Mouse (Mus musculus): ENCODE measurements around the gene Esrra. TPM values are rescaled to one million over a fixed set of nuclear protein-coding genes. Genes with fewer than 3 reads are reported as not detected.
"Not testable (repeated sequence)": the region's sequence is repeated elsewhere in the genome, so short reads cannot be mapped to it uniquely, and the experiment has no call there.

The Esrra gene
- polyA plus RNA-seq, 1 experiment from 2014 or later = 4.1 TPM

- DNase-seq (ENCODE audit: low spot score) (no peak), ATAC-seq (ENCODE audit: insufficient read depth, low FRiP score, low TSS enrichment) (no peak)
- no peaks in the 10 kb centered on the region for H3K9me3 ChIP-seq (ENCODE audit: control insufficient read depth, low read length)
- 95% methylated on average over 1 of the region's 1 CpGs for WGBS
- H3K36me3 ChIP-seq (ENCODE audit: control insufficient read depth, insufficient read depth, low read length) = peaks cover 7% of the 10 kb centered on the region
- no peak overlapping the region for H3K4me3 ChIP-seq (ENCODE audit: low read depth, low read length)
- H3K4me1 ChIP-seq (ENCODE audit: control insufficient read depth, insufficient read depth, low read length) = no peaks in the 10 kb centered on the region; the same call in 1 of the 2 replicates
- no peak overlapping the region for H3K4me2 ChIP-seq (ENCODE audit: low read depth)
- H3K27ac ChIP-seq (ENCODE audit: low read depth, low read length) = no peak overlapping the region
- no peaks in the 10 kb centered on the region for H3K27me3 ChIP-seq (ENCODE audit: control insufficient read depth, insufficient read depth, low read length)
- H3K9ac ChIP-seq (ENCODE audit: low read length) = no peak overlapping the region
These were observed 18.6 kb downstream of the Esrra start for GRCm38 (mm10) chr19:6903031-6903430.

- no peaks in the 10 kb centered on the region for H3K36me3 ChIP-seq (ENCODE audit: control insufficient read depth, insufficient read depth, low read length)
- no peak overlapping the region for H3K9ac ChIP-seq (ENCODE audit: low read length)
- ATAC-seq (ENCODE audit: insufficient read depth, low FRiP score, low TSS enrichment) (no peak), DNase-seq (ENCODE audit: low spot score) (no peak)
- no peak overlapping the region for H3K4me3 ChIP-seq (ENCODE audit: low read depth, low read length)
- H3K4me2 ChIP-seq (ENCODE audit: low read depth) = no peak overlapping the region
- H3K9me3 ChIP-seq (ENCODE audit: control insufficient read depth, low read length) = no peaks in the 10 kb centered on the region
- no peaks in the 10 kb centered on the region for H3K4me1 ChIP-seq (ENCODE audit: control insufficient read depth, insufficient read depth, low read length)
- 79% methylated on average over 4 of the region's 4 CpGs for WGBS
- H3K27ac ChIP-seq (ENCODE audit: low read depth, low read length) = no peak overlapping the region
- H3K27me3 ChIP-seq (ENCODE audit: control insufficient read depth, insufficient read depth, low read length) = no peaks in the 10 kb centered on the region
These were observed 22.0 kb downstream of the Esrra start for GRCm38 (mm10) chr19:6899641-6900040.

GRCm38 (mm10) chr19:6895608-6896305 lies 25.9 kb downstream of the Esrra start:
- H3K36me3 ChIP-seq (ENCODE audit: control insufficient read depth, insufficient read depth, low read length); H3K4me2 ChIP-seq (ENCODE audit: low read depth); DNase-seq (ENCODE audit: low spot score); H3K9me3 ChIP-seq (ENCODE audit: control insufficient read depth, low read length); ATAC-seq (ENCODE audit: insufficient read depth, low FRiP score, low TSS enrichment); H3K4me3 ChIP-seq (ENCODE audit: low read depth, low read length); H3K9ac ChIP-seq (ENCODE audit: low read length); H3K4me1 ChIP-seq (ENCODE audit: control insufficient read depth, insufficient read depth, low read length); H3K27me3 ChIP-seq (ENCODE audit: control insufficient read depth, insufficient read depth, low read length); H3K27ac ChIP-seq (ENCODE audit: low read depth, low read length): not testable (repeated sequence)
- 90% methylated on average over 18 of the region's 18 CpGs for WGBS

GRCm38 (mm10) chr19:6893731-6894451 lies 27.7 kb downstream of the Esrra start:
- Histone ChIP-seq H3K36me3 (ENCODE audit: control insufficient read depth, insufficient read depth, low read length) (no peaks in the 10 kb centered on the region), H3K9ac (ENCODE audit: low read length) (no peak overlapping the region)

GRCm38 (mm10) chr19:6892512-6892911 lies 29.1 kb downstream of the Esrra start:
- Histone ChIP-seq H3K4me1 (ENCODE audit: control insufficient read depth, insufficient read depth, low read length) (no peaks in the 10 kb centered on the region), H3K9ac (ENCODE audit: low read length) (no peak overlapping the region), H3K4me3 (ENCODE audit: low read depth, low read length) (no peak overlapping the region), H3K9me3 (ENCODE audit: control insufficient read depth, low read length) (no peaks in the 10 kb centered on the region), H3K27ac (ENCODE audit: low read depth, low read length) (no peak overlapping the region), H3K27me3 (ENCODE audit: control insufficient read depth, insufficient read depth, low read length) (no peaks in the 10 kb centered on the region), H3K4me2 (ENCODE audit: low read depth) (no peak overlapping the region), H3K36me3 (ENCODE audit: control insufficient read depth, insufficient read depth, low read length) (no peaks in the 10 kb centered on the region)
- no peak for DNase-seq (ENCODE audit: low spot score)
- ATAC-seq (ENCODE audit: insufficient read depth, low FRiP score, low TSS enrichment) = no peak
- WGBS = 68% methylated on average over 4 of the region's 4 CpGs

More at GRCm38 (mm10) chr19:6893731-6894451, 27.7 kb downstream of the Esrra start:
- Histone ChIP-seq H3K4me3 (ENCODE audit: low read depth, low read length) (no peak overlapping the region), H3K27me3 (ENCODE audit: control insufficient read depth, insufficient read depth, low read length) (no peaks in the 10 kb centered on the region), H3K27ac (ENCODE audit: low read depth, low read length) (no peak overlapping the region), H3K4me2 (ENCODE audit: low read depth) (no peak overlapping the region), H3K4me1 (ENCODE audit: control insufficient read depth, insufficient read depth, low read length) (no peaks in the 10 kb centered on the region), H3K9me3 (ENCODE audit: control insufficient read depth, low read length) (no peaks in the 10 kb centered on the region)
- no peak for ATAC-seq (ENCODE audit: insufficient read depth, low FRiP score, low TSS enrichment)
- no peak for DNase-seq (ENCODE audit: low spot score)
- WGBS = 88% methylated on average over 14 of the region's 14 CpGs

- Histone ChIP-seq H3K4me2 (ENCODE audit: low read depth) (no peak overlapping the region), H3K9me3 (ENCODE audit: control insufficient read depth, low read length) (no peaks in the 10 kb centered on the region), H3K27ac (ENCODE audit: low read depth, low read length) (no peak overlapping the region), H3K27me3 (ENCODE audit: control insufficient read depth, insufficient read depth, low read length) (no peaks in the 10 kb centered on the region), H3K4me1 (ENCODE audit: control insufficient read depth, insufficient read depth, low read length) (no peaks in the 10 kb centered on the region), H3K36me3 (ENCODE audit: control insufficient read depth, insufficient read depth, low read length) (no peaks in the 10 kb centered on the region), H3K4me3 (ENCODE audit: low read depth, low read length) (no peak overlapping the region), H3K9ac (ENCODE audit: low read length) (no peak overlapping the region)
- ATAC-seq (ENCODE audit: insufficient read depth, low FRiP score, low TSS enrichment) = no peak
- DNase-seq (ENCODE audit: low spot score) = no peak
- 86% methylated on average over 4 of the region's 4 CpGs for WGBS
These were observed 43.6 kb downstream of the Esrra start for GRCm38 (mm10) chr19:6877965-6878364.

GRCm38 (mm10) chr19:6876799-6877198 lies 44.8 kb downstream of the Esrra start:
- Histone ChIP-seq H3K27ac (ENCODE audit: low read depth, low read length) (no peak overlapping the region), H3K4me1 (ENCODE audit: control insufficient read depth, insufficient read depth, low read length) (no peaks in the 10 kb centered on the region), H3K4me2 (ENCODE audit: low read depth) (no peak overlapping the region), H3K9ac (ENCODE audit: low read length) (no peak overlapping the region), H3K27me3 (ENCODE audit: control insufficient read depth, insufficient read depth, low read length) (no peaks in the 10 kb centered on the region), H3K4me3 (ENCODE audit: low read depth, low read length) (no peak overlapping the region), H3K9me3 (ENCODE audit: control insufficient read depth, low read length) (no peaks in the 10 kb centered on the region), H3K36me3 (ENCODE audit: control insufficient read depth, insufficient read depth, low read length) (no peaks in the 10 kb centered on the region)
- no peak for DNase-seq (ENCODE audit: low spot score)
- ATAC-seq (ENCODE audit: insufficient read depth, low FRiP score, low TSS enrichment) = no peak

GRCm38 (mm10) chr19:6875834-6876233 lies 45.8 kb downstream of the Esrra start:
- ATAC-seq (ENCODE audit: insufficient read depth, low FRiP score, low TSS enrichment) (no peak), DNase-seq (ENCODE audit: low spot score) (no peak)
- Histone ChIP-seq H3K27me3 (ENCODE audit: control insufficient read depth, insufficient read depth, low read length) (no peaks in the 10 kb centered on the region), H3K4me1 (ENCODE audit: control insufficient read depth, insufficient read depth, low read length) (no peaks in the 10 kb centered on the region), H3K9me3 (ENCODE audit: control insufficient read depth, low read length) (no peaks in the 10 kb centered on the region), H3K36me3 (ENCODE audit: control insufficient read depth, insufficient read depth, low read length) (no peaks in the 10 kb centered on the region), H3K4me3 (ENCODE audit: low read depth, low read length) (no peak overlapping the region), H3K27ac (ENCODE audit: low read depth, low read length) (no peak overlapping the region), H3K9ac (ENCODE audit: low read length) (no peak overlapping the region), H3K4me2 (ENCODE audit: low read depth) (no peak overlapping the region)
- WGBS = 87% methylated on average over 6 of the region's 6 CpGs

- no peaks in the 10 kb centered on the region for H3K4me1 ChIP-seq (ENCODE audit: control insufficient read depth, insufficient read depth, low read length)
- H3K4me3 ChIP-seq (ENCODE audit: low read depth, low read length) = no peak overlapping the region
- H3K36me3 ChIP-seq (ENCODE audit: control insufficient read depth, insufficient read depth, low read length) = no peaks in the 10 kb centered on the region
- no peaks in the 10 kb centered on the region for H3K27me3 ChIP-seq (ENCODE audit: control insufficient read depth, insufficient read depth, low read length)
- ATAC-seq (ENCODE audit: insufficient read depth, low FRiP score, low TSS enrichment) (no peak), DNase-seq (ENCODE audit: low spot score) (no peak)
- H3K9ac ChIP-seq (ENCODE audit: low read length) = no peak overlapping the region
- no peak overlapping the region for H3K4me2 ChIP-seq (ENCODE audit: low read depth)
- no peak overlapping the region for H3K27ac ChIP-seq (ENCODE audit: low read depth, low read length)
- 74% methylated on average over 1 of the region's 1 CpGs for WGBS
- H3K9me3 ChIP-seq (ENCODE audit: control insufficient read depth, low read length) = no peaks in the 10 kb centered on the region
These were observed 47.4 kb downstream of the Esrra start for GRCm38 (mm10) chr19:6874257-6874656.

All from neural tube, embryonic 11.5 days (tissue).